Mouse (Mus musculus) kidney, postnatal 0 days (tissue): ENCODE results near the gene Dcpp2. TPM values are rescaled to one million over a fixed set of nuclear protein-coding genes. Genes with fewer than 3 reads are reported as not detected.
"Not testable (repeated sequence)": the region's sequence is repeated elsewhere in the genome, so short reads cannot be mapped to it uniquely, and the experiment has no call there.

Source experiments
- ATAC-seq: fragments of 200-750 bp; cut with Nextera tagmentation; replicated peaks from 2 replicates; pipeline ENCODE4 v1.8.0; 2017; ENCODE audit warnings: low read depth, moderate number of reproducible peaks, moderate TSS enrichment, moderate library complexity; ENCODE audit not compliant: low FRiP score
- DNase-seq: peaks from one replicate; pipeline ENCODE4 v3.0.0-alpha.2; 2016; ENCODE audit warnings: low spot score
- H3K27ac ChIP-seq: fragments of 300-500 bp; sonication (generic); 2 replicates; pipeline ENCODE4 v1.5.1; 2014; ENCODE audit warnings: mild to moderate bottlenecking
- H3K27me3 ChIP-seq: fragments of 300-500 bp; sonication (generic); 2 replicates; pipeline ENCODE4 v1.6.1; 2014; ENCODE audit warnings: low read length, mixed read lengths; ENCODE audit not compliant: insufficient read depth
- H3K36me3 ChIP-seq: fragments of 300-500 bp; sonication (generic); 2 replicates; pipeline ENCODE4 v1.6.1; 2014; ENCODE audit warnings: low read length, mixed read lengths; ENCODE audit not compliant: insufficient read depth
- H3K4me1 ChIP-seq: fragments of 300-500 bp; sonication (generic); replicated peaks from 2 replicates; pipeline ENCODE4 v1.6.1; 2014; ENCODE audit warnings: antibody characterized with exemption, low read length, mixed read lengths; ENCODE audit not compliant: insufficient read depth
- H3K4me2 ChIP-seq: fragments of 300-500 bp; sonication (generic); 2 replicates; pipeline ENCODE4 v1.6.1; 2014; ENCODE audit warnings: mild to moderate bottlenecking, low read length, moderate library complexity, mixed read lengths
- H3K4me3 ChIP-seq: fragments of 300-500 bp; sonication (generic); replicated peaks from 2 replicates; pipeline ENCODE4 v1.5.1; 2014; ENCODE audit warnings: low read depth, low read length
- H3K9ac ChIP-seq: fragments of 300-500 bp; sonication (generic); 2 replicates; pipeline ENCODE4 v1.6.1; 2014; ENCODE audit warnings: low read depth, low read length
- H3K9me3 ChIP-seq: fragments of 300-500 bp; sonication (generic); replicated peaks from 2 replicates; pipeline ENCODE4 v1.6.1; 2016; ENCODE audit warnings: low read length, inconsistent platforms, mixed read lengths
- CTCF ChIP-seq: IDR thresholded peaks from 2 replicates; pipeline ENCODE4 v1.5.1; 2016; ENCODE audit warnings: antibody characterized with exemption, low read depth, mild to moderate bottlenecking, moderate library complexity
- WGBS: fragments of 180-500 bp; shearing (Covaris S2); extraction: QIAGEN DNeasy Blood & Tissue Kit; methylation state at CpG from one replicate; pipeline ENCODE4 v1.1.7; 2014; 5-methylcytosine and 5-hydroxymethylcytosine counted together
- polyA plus RNA-seq: library from polyadenylated mRNA; unstranded; fragments of >200 nt; fragmentation: Nextera tagmentation; extraction: Ambion mirVana; gene quantifications from 2 replicates; pipeline ENCODE4 v1.2.1, GENCODE M21; 2015

The Dcpp2 gene
- polyA plus RNA-seq, 1 experiment from 2014 or later = not detected

- peak overlapping the region; percentile 79 for H3K4me2 ChIP-seq
- peak overlapping the region; percentile 43 for H3K4me3 ChIP-seq
- H3K9ac ChIP-seq = peak overlapping the region; percentile 66
- under 1% methylated on average over 29 of the region's 29 CpGs for WGBS
- peak overlapping the region; percentile 94 for H3K27ac ChIP-seq
- H3K36me3 ChIP-seq = no peaks in the 10 kb centered on the region
- peak; percentile 96 for DNase-seq
- no peaks in the 10 kb centered on the region for H3K4me1 ChIP-seq
- no peaks in the 10 kb centered on the region for H3K27me3 ChIP-seq
- TF ChIP-seq CTCF = peak; percentile 16; the same call in 1 of the 2 replicates
- no peaks in the 10 kb centered on the region for H3K9me3 ChIP-seq
- peak; percentile 98 for ATAC-seq
Observed at GRCm38 (mm10) chr17:23924531-23925007, 43.9 kb downstream of the Dcpp2 start.

- H3K4me1 ChIP-seq = no peaks in the 10 kb centered on the region
- no peaks in the 10 kb centered on the region for H3K27me3 ChIP-seq
- peak overlapping the region; percentile 66 for H3K9ac ChIP-seq
- TF ChIP-seq CTCF = no peak
- DNase-seq (peak; percentile 86), ATAC-seq (peak; percentile 85)
- H3K4me3 ChIP-seq = peak overlapping the region; percentile 43
- H3K27ac ChIP-seq = peak overlapping the region; percentile 94
- WGBS = 0% methylated on average over 14 of the region's 14 CpGs
- H3K4me2 ChIP-seq = peak overlapping the region; percentile 79
- H3K9me3 ChIP-seq = no peaks in the 10 kb centered on the region
- no peaks in the 10 kb centered on the region for H3K36me3 ChIP-seq
Observed at GRCm38 (mm10) chr17:23925090-23925493, 44.4 kb downstream of the Dcpp2 start.

- Histone ChIP-seq H3K4me1 (no peaks in the 10 kb centered on the region), H3K4me3 (no peak overlapping the region), H3K27ac (no peak overlapping the region), H3K36me3 (no peaks in the 10 kb centered on the region), H3K27me3 (no peaks in the 10 kb centered on the region), H3K9me3 (no peaks in the 10 kb centered on the region), H3K9ac (no peak overlapping the region), H3K4me2 (no peak overlapping the region)
- WGBS = 84% methylated on average over 5 of the region's 5 CpGs
- ATAC-seq (no peak), DNase-seq (no peak)
- TF ChIP-seq CTCF = no peak
Observed at GRCm38 (mm10) chr17:23931157-23931556, 50.5 kb downstream of the Dcpp2 start.

- H3K27me3 ChIP-seq = no peaks in the 10 kb centered on the region
- H3K27ac ChIP-seq = no peak within 1 kb of the TSS
- TF ChIP-seq CTCF = no peak
- H3K4me2 ChIP-seq = no peak within 1 kb of the TSS
- H3K4me3 ChIP-seq = no peak within 1 kb of the TSS
- no peaks in the 10 kb centered on the region for H3K9me3 ChIP-seq
- DNase-seq = no peak
- H3K9ac ChIP-seq = no peak within 1 kb of the TSS
- no peak for ATAC-seq
- H3K36me3 ChIP-seq = no peaks in the 10 kb centered on the region
- no peaks in the 10 kb centered on the region for H3K4me1 ChIP-seq
Observed at GRCm38 (mm10) chr17:23941372-23941771, 60.7 kb downstream of the Dcpp2 start, which contains the start of gene Sbp. Gene Sbp, plus strand, starts transcription at chr17:23941672.

GRCm38 (mm10) chr17:23947486-23947885, 66.8 kb downstream of the Dcpp2 start:
- H3K9ac ChIP-seq, H3K4me3 ChIP-seq, H3K9me3 ChIP-seq, H3K27me3 ChIP-seq, H3K27ac ChIP-seq, H3K4me1 ChIP-seq, ATAC-seq, H3K4me2 ChIP-seq, DNase-seq, H3K36me3 ChIP-seq: not testable (repeated sequence)
- WGBS = 93% methylated on average over 4 of the region's 4 CpGs

GRCm38 (mm10) chr17:23949068-23949467, 68.4 kb downstream of the Dcpp2 start:
- 78% methylated on average over 2 of the region's 2 CpGs for WGBS
- H3K9ac ChIP-seq = no peak overlapping the region
- no peak overlapping the region for H3K4me2 ChIP-seq
- no peaks in the 10 kb centered on the region for H3K4me1 ChIP-seq
- DNase-seq (no peak), ATAC-seq (no peak)
- no peaks in the 10 kb centered on the region for H3K9me3 ChIP-seq
- TF ChIP-seq CTCF = no peak
- H3K27me3 ChIP-seq = no peaks in the 10 kb centered on the region
- H3K27ac ChIP-seq = no peak overlapping the region
- H3K36me3 ChIP-seq = no peaks in the 10 kb centered on the region
- no peak overlapping the region for H3K4me3 ChIP-seq

Other genes with a start within 250 kb of the Dcpp2 start
- gene Mmp25, start 235.6 kb upstream of the Dcpp2 start, polyA plus RNA-seq = 0.66 and 0.92 TPM in 2 replicates
- gene Bicdl2, start 220.4 kb upstream of the Dcpp2 start, polyA plus RNA-seq = 2.1 and 2.4 TPM in 2 replicates
- 116 and 120 TPM in 2 replicates for gene Hcfc1r1, start 207.3 kb upstream of the Dcpp2 start, polyA plus RNA-seq
- gene Thoc6, start 207.0 kb upstream of the Dcpp2 start, polyA plus RNA-seq = 32.3 and 35.5 TPM in 2 replicates
- 47.0 and 50.0 TPM in 2 replicates for gene Tnfrsf12a, start 203.4 kb upstream of the Dcpp2 start, polyA plus RNA-seq
- gene Cldn6, start 201.6 kb upstream of the Dcpp2 start, polyA plus RNA-seq = 131 and 155 TPM in 2 replicates
- 41.2 and 41.8 TPM in 2 replicates for gene Cldn9, start 196.9 kb upstream of the Dcpp2 start, polyA plus RNA-seq
- gene 1520401A03Rik, start 158.1 kb upstream of the Dcpp2 start, polyA plus RNA-seq = 0.05 and 0.30 TPM in 2 replicates
- 21.1 and 24.5 TPM in 2 replicates for gene Pkmyt1, start 154.5 kb upstream of the Dcpp2 start, polyA plus RNA-seq
- gene Paqr4, start 140.0 kb upstream of the Dcpp2 start, polyA plus RNA-seq = 16.0 and 17.9 TPM in 2 replicates
- gene Kremen2, start 135.0 kb upstream of the Dcpp2 start, polyA plus RNA-seq = 0.29 and 0.52 TPM in 2 replicates
- 74.6 and 74.7 TPM in 2 replicates for gene Flywch1, start 109.3 kb upstream of the Dcpp2 start, polyA plus RNA-seq
- 40.9 and 46.8 TPM in 2 replicates for gene Flywch2, start 94.8 kb upstream of the Dcpp2 start, polyA plus RNA-seq
- gene Srrm2, start 90.3 kb upstream of the Dcpp2 start, polyA plus RNA-seq = 304 and 321 TPM in 2 replicates
- 1,058 and 1,143 TPM in 2 replicates for gene Elob, start 51.7 kb upstream of the Dcpp2 start, polyA plus RNA-seq
- 0.11 TPM in 1 of 2 replicates, not detected in the other for gene Prss33, start 44.8 kb upstream of the Dcpp2 start, polyA plus RNA-seq
- not detected in 2 replicates for gene Prss32, start 37.0 kb upstream of the Dcpp2 start, polyA plus RNA-seq
- 2.8 and 3.1 TPM in 2 replicates for gene Prss41, start 36.7 kb upstream of the Dcpp2 start, polyA plus RNA-seq
- not detected in 2 replicates for gene Prss21, start 12.8 kb upstream of the Dcpp2 start, polyA plus RNA-seq
- gene Dcpp1, start within 50 bp of the Dcpp2 start, polyA plus RNA-seq = not detected in 2 replicates
- gene Dcpp3, start 36.6 kb downstream of the Dcpp2 start, polyA plus RNA-seq = not detected in 2 replicates
- gene Sbp, start 60.8 kb downstream of the Dcpp2 start, polyA plus RNA-seq = not detected in 2 replicates
- not detected in 2 replicates for gene Sbpl, start 74.4 kb downstream of the Dcpp2 start, polyA plus RNA-seq
- gene Prss30, start 99.7 kb downstream of the Dcpp2 start, polyA plus RNA-seq = 0.18 and 0.25 TPM in 2 replicates
- gene Prss22, start 117.2 kb downstream of the Dcpp2 start, polyA plus RNA-seq = 0.43 and 0.72 TPM in 2 replicates
- gene Prss27, start 157.3 kb downstream of the Dcpp2 start, polyA plus RNA-seq = 0.68 and 0.78 TPM in 2 replicates
- gene Kctd5, start 192.6 kb downstream of the Dcpp2 start, polyA plus RNA-seq = 47.6 and 51.2 TPM in 2 replicates